Mouse (Mus musculus): ENCODE results near the gene Kcnq2.

DNA sequence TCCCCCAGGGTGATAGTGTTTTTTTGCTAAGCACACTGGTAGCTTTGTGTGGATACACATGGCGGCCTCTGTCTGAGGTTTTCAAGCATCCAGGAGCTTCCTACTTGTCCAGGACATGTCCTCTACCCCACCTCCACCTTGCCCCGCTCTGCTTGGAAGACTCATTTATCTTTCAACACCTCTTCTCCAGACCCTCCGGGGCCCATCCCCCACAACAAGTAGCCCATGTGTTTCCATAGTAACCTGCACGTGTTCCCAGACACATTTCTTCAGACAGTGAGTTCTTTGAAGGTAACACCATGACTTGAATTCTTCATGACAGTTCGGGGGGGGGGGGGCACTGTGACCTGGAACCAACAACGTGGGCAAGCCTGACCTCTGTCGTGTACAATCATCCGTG, 77.8 kb downstream of the Kcnq2 start:
- TF ChIP-seq CTCF (IDR thresholded peaks at IDR 0.05; ENCODE audit: low read depth), result no peak
- TF ChIP-seq EP300 (optimal IDR thresholded peaks at IDR 0.05), result no peak

Data from stomach, postnatal 0 days (tissue).